Mouse (Mus musculus) thymus, adult 2 months (tissue): ENCODE results near the gene Bet1.

Experiments
- CTCF ChIP-seq: fragments of 200-500 bp; IDR thresholded peaks from 2 replicates; pipeline ENCODE4 v1.5.1; 2012; ENCODE audit warnings: mild to moderate bottlenecking, control low read depth, low read length, moderate library complexity, borderline replicate concordance; ENCODE audit not compliant: control insufficient read depth, poor library complexity, insufficient read depth; ENCODE audit errors: extremely low read depth
- POLR2A ChIP-seq: fragments of 200-500 bp; IDR thresholded peaks from 2 replicates; pipeline ENCODE4 v1.6.1; 2012; ENCODE audit warnings: mild to moderate bottlenecking, low read length, control low read depth, moderate library complexity; ENCODE audit not compliant: control insufficient read depth, poor library complexity, insufficient read depth; ENCODE audit errors: extremely low read depth

GRCm38 (mm10) chr6:4090423-4090822, 3.7 kb upstream of the Bet1 start:
- TF ChIP-seq CTCF (no peak), POLR2A (no peak)
